Mouse (Mus musculus): Measurements from ENCODE around the gene Rassf2. TPM values are rescaled to one million over a fixed set of nuclear protein-coding genes. Genes with fewer than 3 reads are reported as not detected.

Gene Rassf2
- polyA plus RNA-seq, 1 experiment = 35.7 TPM

GRCm38 (mm10) chr2:131982546-131983196, 47.4 kb downstream of the Rassf2 start:
- TF ChIP-seq CTCF (IDR thresholded peaks at IDR 0.05; ENCODE audit: control insufficient read depth, insufficient read depth, low read length) = peak; percentile 97
- no peak for TF ChIP-seq POLR2A (IDR thresholded peaks at IDR 0.05; ENCODE audit: borderline replicate concordance, control insufficient read depth, low read depth, low read length)
- under 1% methylated on average over 6 of the region's 6 CpGs for WGBS
- H3K4me3 ChIP-seq (replicated peaks; ENCODE audit: control insufficient read depth, low read depth, low read length) = no peak overlapping the region
- no peak overlapping the region for H3K27ac ChIP-seq (ENCODE audit: control insufficient read depth, insufficient read depth, low read depth, low read length, poor library complexity)
- no peaks in the 10 kb centered on the region; the same call in 1 of the 2 replicates for H3K4me1 ChIP-seq (ENCODE audit: control insufficient read depth, insufficient read depth, low read length)

GRCm38 (mm10) chr2:131980866-131981265, 49.2 kb downstream of the Rassf2 start:
- H3K4me1 ChIP-seq (ENCODE audit: control insufficient read depth, insufficient read depth, low read length) = no peaks in the 10 kb centered on the region; the same call in 1 of the 2 replicates
- 10% methylated on average over 9 of the region's 9 CpGs for WGBS
- TF ChIP-seq CTCF (IDR thresholded peaks at IDR 0.05; ENCODE audit: control insufficient read depth, insufficient read depth, low read length) (no peak), POLR2A (IDR thresholded peaks at IDR 0.05; ENCODE audit: borderline replicate concordance, control insufficient read depth, low read depth, low read length) (no peak)
- H3K4me3 ChIP-seq (replicated peaks; ENCODE audit: control insufficient read depth, low read depth, low read length) = no peak overlapping the region
- no peak overlapping the region; the same call in 1 of the 2 replicates for H3K27ac ChIP-seq (ENCODE audit: control insufficient read depth, insufficient read depth, low read depth, low read length, poor library complexity)

- H3K4me3 ChIP-seq (replicated peaks; ENCODE audit: control insufficient read depth, low read depth, low read length) = no peak overlapping the region
- no peaks in the 10 kb centered on the region; the same call in 1 of the 2 replicates for H3K4me1 ChIP-seq (ENCODE audit: control insufficient read depth, insufficient read depth, low read length)
- H3K27ac ChIP-seq (ENCODE audit: control insufficient read depth, insufficient read depth, low read depth, low read length, poor library complexity) = no peak overlapping the region
- TF ChIP-seq POLR2A (IDR thresholded peaks at IDR 0.05; ENCODE audit: borderline replicate concordance, control insufficient read depth, low read depth, low read length) = no peak
- WGBS = 57% methylated on average over 3 of the region's 3 CpGs
Observed at GRCm38 (mm10) chr2:131976663-131977062, 53.4 kb downstream of the Rassf2 start.

GRCm38 (mm10) chr2:131971098-131971497, 59.0 kb downstream of the Rassf2 start:
- Histone ChIP-seq H3K27ac (ENCODE audit: control insufficient read depth, insufficient read depth, low read depth, low read length, poor library complexity) (no peak overlapping the region), H3K4me3 (replicated peaks; ENCODE audit: control insufficient read depth, low read depth, low read length) (no peak overlapping the region), H3K4me1 (ENCODE audit: control insufficient read depth, insufficient read depth, low read length) (no peaks in the 10 kb centered on the region)
- WGBS = 70% methylated on average over 4 of the region's 4 CpGs
- TF ChIP-seq POLR2A (IDR thresholded peaks at IDR 0.05; ENCODE audit: borderline replicate concordance, control insufficient read depth, low read depth, low read length) (no peak), CTCF (IDR thresholded peaks at IDR 0.05; ENCODE audit: control insufficient read depth, insufficient read depth, low read length) (no peak)

- WGBS = 64% methylated on average over 2 of the region's 2 CpGs
- H3K4me1 ChIP-seq (ENCODE audit: control insufficient read depth, insufficient read depth, low read length) = no peaks in the 10 kb centered on the region
- TF ChIP-seq POLR2A (IDR thresholded peaks at IDR 0.05; ENCODE audit: borderline replicate concordance, control insufficient read depth, low read depth, low read length) = no peak
- TF ChIP-seq CTCF (IDR thresholded peaks at IDR 0.05; ENCODE audit: control insufficient read depth, insufficient read depth, low read length) = no peak
- H3K4me3 ChIP-seq (replicated peaks; ENCODE audit: control insufficient read depth, low read depth, low read length) = no peak overlapping the region
- no peak overlapping the region for H3K27ac ChIP-seq (ENCODE audit: control insufficient read depth, insufficient read depth, low read depth, low read length, poor library complexity)
Observed at GRCm38 (mm10) chr2:131970597-131970996, 59.5 kb downstream of the Rassf2 start.

GRCm38 (mm10) chr2:131961671-131962070, 68.4 kb downstream of the Rassf2 start:
- H3K4me3 ChIP-seq (replicated peaks; ENCODE audit: control insufficient read depth, low read depth, low read length) = no peak overlapping the region
- 66% methylated on average over 2 of the region's 2 CpGs for WGBS
- TF ChIP-seq CTCF (IDR thresholded peaks at IDR 0.05; ENCODE audit: control insufficient read depth, insufficient read depth, low read length) (no peak), POLR2A (IDR thresholded peaks at IDR 0.05; ENCODE audit: borderline replicate concordance, control insufficient read depth, low read depth, low read length) (no peak)
- H3K27ac ChIP-seq (ENCODE audit: control insufficient read depth, insufficient read depth, low read depth, low read length, poor library complexity) = no peak overlapping the region
- H3K4me1 ChIP-seq (ENCODE audit: control insufficient read depth, insufficient read depth, low read length) = no peaks in the 10 kb centered on the region

- TF ChIP-seq POLR2A (IDR thresholded peaks at IDR 0.05; ENCODE audit: borderline replicate concordance, control insufficient read depth, low read depth, low read length) = no peak
- TF ChIP-seq CTCF (IDR thresholded peaks at IDR 0.05; ENCODE audit: control insufficient read depth, insufficient read depth, low read length) = no peak
- H3K27ac ChIP-seq (ENCODE audit: control insufficient read depth, insufficient read depth, low read depth, low read length, poor library complexity) = no peak overlapping the region
- H3K4me1 ChIP-seq (ENCODE audit: control insufficient read depth, insufficient read depth, low read length) = no peaks in the 10 kb centered on the region; the same call in 1 of the 2 replicates
- no peak overlapping the region for H3K4me3 ChIP-seq (replicated peaks; ENCODE audit: control insufficient read depth, low read depth, low read length)
- 64% methylated on average over 9 of the region's 9 CpGs for WGBS
Observed at GRCm38 (mm10) chr2:131957731-131958222, 72.3 kb downstream of the Rassf2 start.

- Histone ChIP-seq H3K27ac (ENCODE audit: control insufficient read depth, insufficient read depth, low read depth, low read length, poor library complexity) (no peak overlapping the region), H3K4me3 (replicated peaks; ENCODE audit: control insufficient read depth, low read depth, low read length) (no peak overlapping the region), H3K4me1 (ENCODE audit: control insufficient read depth, insufficient read depth, low read length) (no peaks in the 10 kb centered on the region; the same call in 1 of the 2 replicates)
- WGBS = 75% methylated on average over 7 of the region's 7 CpGs
- TF ChIP-seq POLR2A (IDR thresholded peaks at IDR 0.05; ENCODE audit: borderline replicate concordance, control insufficient read depth, low read depth, low read length) (no peak), CTCF (IDR thresholded peaks at IDR 0.05; ENCODE audit: control insufficient read depth, insufficient read depth, low read length) (no peak)
Observed at GRCm38 (mm10) chr2:131956336-131957256, 73.5 kb downstream of the Rassf2 start.

Measured in bone marrow, adult 2 months (tissue).